Comparison of ENCODE assay signal across 13 mouse cellular contexts in the genomic region with DNA sequence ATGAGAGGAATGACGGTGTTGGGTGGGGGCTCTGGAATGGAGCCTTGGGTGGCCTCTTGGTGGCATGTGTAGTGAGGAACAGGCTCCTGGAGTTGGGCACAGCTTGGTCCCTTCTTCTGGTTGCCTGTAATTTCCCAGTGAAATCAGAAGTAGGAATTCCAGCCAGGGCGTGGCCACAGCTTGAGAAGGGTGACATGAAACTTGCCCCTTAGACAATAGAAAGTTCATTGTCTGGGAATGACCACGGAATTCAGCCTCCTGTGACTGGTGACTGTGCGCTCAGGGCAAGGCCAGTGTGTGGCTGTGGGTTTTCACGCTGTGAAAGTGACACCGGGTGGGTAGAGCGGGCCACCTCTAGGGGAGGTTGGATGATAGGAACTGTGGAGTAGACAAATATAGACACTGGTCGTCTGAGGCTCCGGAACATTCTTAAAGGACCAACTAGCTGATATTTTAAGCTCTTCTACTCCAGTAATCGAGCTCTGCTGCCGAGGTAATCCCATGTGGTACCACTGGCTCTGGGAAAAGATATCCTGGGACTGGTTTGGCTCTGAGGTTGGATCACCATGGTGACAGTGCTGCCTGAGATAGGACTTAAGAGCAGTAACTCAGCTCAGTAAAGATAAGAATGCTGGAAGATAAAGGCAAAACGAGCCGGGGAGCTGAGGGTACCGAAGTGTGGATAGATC. TPM values are rescaled to one million over a fixed set of nuclear protein-coding genes. Genes with fewer than 3 reads are reported as not detected.
DNase-seq lines count a peak whose midpoint lies in the region; ATAC-seq and TF ChIP-seq lines count a peak whose summit lies in the region.
"Had no signal": no experiment of that assay in that cellular context is flagged by ENCODE, and none has a peak within 500 bp of the region (broad histone marks: within the 10 kb centered on the region; RNA-seq: fewer than 3 reads in every experiment).

No protein-coding gene starts in this region.

- peak overlapping the region; percentile 51; the same call in 1 of the 2 replicates for H3K9ac ChIP-seq in heart, embryonic 13.5 days
- H3K9ac ChIP-seq in liver, embryonic 12.5 days = peak overlapping the region; percentile 64; the same call in 1 of the 2 replicates

- peak overlapping the region; percentile 10; the same call in 1 of the 2 replicates for H3K4me3 ChIP-seq in heart, embryonic 13.5 days
- H3K4me3 ChIP-seq in liver, embryonic 12.5 days = peak overlapping the region; percentile 31; the same call in 1 of the 2 replicates
- no peak overlapping the region for H3K4me3 ChIP-seq in cerebellum, adult 2 months (replicated peaks; ENCODE audit: insufficient read depth, low read depth, low read length)
- H3K4me3 ChIP-seq: myocyte had no signal

- peaks cover 37% of the 10 kb centered on the region for H3K4me1 ChIP-seq in heart, embryonic 13.5 days
- H3K4me1 ChIP-seq in liver, embryonic 12.5 days = peaks cover 65% of the 10 kb centered on the region
- H3K4me1 ChIP-seq in cerebellum, adult 2 months (ENCODE audit: control insufficient read depth, insufficient read depth, low read length) = peaks cover 4% of the 10 kb centered on the region; the same call in 1 of the 2 replicates

- peak overlapping the region; percentile 78 for H3K27ac ChIP-seq in heart, embryonic 13.5 days (replicated peaks)
- peak overlapping the region; percentile 99 for H3K27ac ChIP-seq in liver, embryonic 12.5 days
- no peak overlapping the region for H3K27ac ChIP-seq in cerebellum, adult 2 months (ENCODE audit: insufficient read depth, low read length)
- H3K27ac ChIP-seq: macrophage had no signal

- 29% methylated on average over 14 of the region's 14 CpGs for WGBS in heart, embryonic 13.5 days
- 62% methylated on average over 14 of the region's 14 CpGs for WGBS in liver, embryonic 12.5 days (ENCODE audit: insufficient replicate concordance)
- 79% methylated on average over 14 of the region's 14 CpGs for WGBS in cerebellum, adult 2 months

- no peaks in the 10 kb centered on the region for H3K27me3 ChIP-seq in heart, embryonic 13.5 days (replicated peaks)
- no peaks in the 10 kb centered on the region for H3K27me3 ChIP-seq in liver, embryonic 12.5 days (replicated peaks)
- no peaks in the 10 kb centered on the region for H3K27me3 ChIP-seq in cerebellum, adult 2 months (ENCODE audit: control insufficient read depth, insufficient read depth, low read length)

- H3K4me2 ChIP-seq in heart, embryonic 13.5 days = peak overlapping the region; percentile 58
- H3K4me2 ChIP-seq in liver, embryonic 12.5 days = peak overlapping the region; percentile 67

- TF ChIP-seq POLR2A in cerebellum, adult 2 months (IDR thresholded peaks at IDR 0.05; ENCODE audit: borderline replicate concordance, insufficient read depth, low read length) = no peak

- peaks cover 80% of the 10 kb centered on the region for H3K36me3 ChIP-seq in heart, embryonic 13.5 days
- H3K36me3 ChIP-seq in liver, embryonic 12.5 days = peaks cover 98% of the 10 kb centered on the region

- ATAC-seq in heart, embryonic 13.5 days (ENCODE audit: extremely low read depth, insufficient number of reproducible peaks, low FRiP score, low TSS enrichment) = peak; percentile 31; the same call in 1 of the 2 replicates
- ATAC-seq in liver, embryonic 12.5 days = no peak

- DNase-seq in right cerebral cortex, postnatal 25 days = peak; percentile 55
- no peak for DNase-seq in right cerebral cortex, adult 2 months (ENCODE audit: low spot score in 2 of 2)
- no peak for DNase-seq in spleen, adult 18-20 months
- DNase-seq in thymus, adult 18-20 months = no peak
- DNase-seq in cerebellum, adult 2 months = no peak
- DNase-seq: adrenal gland, postnatal 14 days; cerebellum, adult 9-10 months; kidney, adult 2 months; thymus, postnatal 25 days had no signal

- no peaks in the 10 kb centered on the region for H3K9me3 ChIP-seq in heart, embryonic 13.5 days
- no peaks in the 10 kb centered on the region for H3K9me3 ChIP-seq in liver, embryonic 12.5 days (replicated peaks)

- no peak for TF ChIP-seq CTCF in cerebellum, adult 2 months (IDR thresholded peaks at IDR 0.05; ENCODE audit: borderline replicate concordance, insufficient read depth, low read depth, low read length)

RNA-seq across cellular contexts. Expression of gene Dhcr24, which starts 20.5 kb away (rescaled TPM):
- polyA plus RNA-seq in heart, embryonic 13.5 days (2015; fragmentation: Nextera tagmentation; extraction: Ambion mirVana) = 3.5 and 3.8 TPM in 2 replicates
- 5.8 and 5.9 TPM in 2 replicates for polyA plus RNA-seq in liver, embryonic 12.5 days (2016; fragmentation: Nextera tagmentation; extraction: Ambion mirVana)
- 76.3 and 86.4 TPM in 2 replicates for polyA plus RNA-seq in cerebellum, adult 2 months (2012; rRNA removed)

RNA-seq across cellular contexts. Expression of gene Lexm, which starts 35.7 kb away (rescaled TPM):
- polyA plus RNA-seq in heart, embryonic 13.5 days (2015; fragmentation: Nextera tagmentation; extraction: Ambion mirVana) = 0.50 and 0.52 TPM in 2 replicates
- 0.17 and 0.26 TPM in 2 replicates for polyA plus RNA-seq in liver, embryonic 12.5 days (2016; fragmentation: Nextera tagmentation; extraction: Ambion mirVana)
- 0.08 and 0.15 TPM in 2 replicates for polyA plus RNA-seq in cerebellum, adult 2 months (2012; rRNA removed)
- polyA plus RNA-seq: kidney, adult 2 months; macrophage; myocyte had no signal

RNA-seq across cellular contexts. Expression of gene Ttc22, which starts 40.9 kb away (rescaled TPM):
- polyA plus RNA-seq in heart, embryonic 13.5 days (2015; fragmentation: Nextera tagmentation; extraction: Ambion mirVana) = 0.43 and 0.74 TPM in 2 replicates
- 0.05 and 0.07 TPM in 2 replicates for polyA plus RNA-seq in liver, embryonic 12.5 days (2016; fragmentation: Nextera tagmentation; extraction: Ambion mirVana)
- 0.26 and 0.74 TPM in 2 replicates for polyA plus RNA-seq in cerebellum, adult 2 months (2012; rRNA removed)
- polyA plus RNA-seq: macrophage had no signal

Comparison
In these comparisons a context has a peak if more than half of its experiments do, and no peak if none do; other contexts are left out.
1. RNA of gene Dhcr24, which starts 20.5 kb away (polyA plus RNA-seq): 76.3 to 86.4 TPM in cerebellum, adult 2 months; 5.8 to 5.9 TPM in liver, embryonic 12.5 days and 3.5 to 3.8 TPM in heart, embryonic 13.5 days; every median in the first group is over 10 times any median in the second.